Mouse (Mus musculus) kidney, embryonic 14.5 days (tissue): ENCODE measurements at regions not wholly inside any gene's neighbourhood (a gene's known extent, or its start where the extent isn't known, plus 50 kb on each side); places are given as distances from the start of the nearest gene placed in this dataset.

Experiments used
- ATAC-seq: fragments of 200-750 bp; cut with Nextera tagmentation; 2 replicates; pipeline ENCODE4 v1.8.0; 2017; ENCODE audit warnings: moderate number of reproducible peaks, mild to moderate bottlenecking, moderate TSS enrichment, moderate library complexity; ENCODE audit not compliant: low FRiP score, low TSS enrichment
- H3K27ac ChIP-seq: fragments of 300-500 bp; sonication (generic); 2 replicates; pipeline ENCODE4 v1.5.1; 2014; ENCODE audit warnings: low read depth, mild to moderate bottlenecking, low read length, moderate library complexity, mixed read lengths
- H3K27me3 ChIP-seq: fragments of 300-500 bp; sonication (generic); 2 replicates; pipeline ENCODE4 v1.6.1; 2014; ENCODE audit warnings: mild to moderate bottlenecking, low read length; ENCODE audit not compliant: control insufficient read depth, insufficient read depth
- H3K36me3 ChIP-seq: fragments of 300-500 bp; sonication (generic); 2 replicates; pipeline ENCODE4 v1.6.1; 2014; ENCODE audit warnings: low read length, mixed read lengths; ENCODE audit not compliant: control insufficient read depth, insufficient read depth
- H3K4me1 ChIP-seq: fragments of 300-500 bp; sonication (generic); 2 replicates; pipeline ENCODE4 v1.6.1; 2014; ENCODE audit warnings: low read length, mixed read lengths; ENCODE audit not compliant: control insufficient read depth, insufficient read depth
- H3K4me2 ChIP-seq: fragments of 300-500 bp; sonication (generic); replicated peaks from 2 replicates; pipeline ENCODE4 v1.6.1; 2014; ENCODE audit warnings: low read depth, mild to moderate bottlenecking, low read length
- H3K4me3 ChIP-seq: fragments of 300-500 bp; sonication (generic); 2 replicates; pipeline ENCODE4 v1.5.1; 2014; ENCODE audit warnings: mild to moderate bottlenecking, low read length
- H3K9ac ChIP-seq: fragments of 300-500 bp; sonication (generic); 2 replicates; pipeline ENCODE4 v1.6.1; 2014; ENCODE audit warnings: low read depth, mild to moderate bottlenecking, low read length, moderate library complexity
- H3K9me3 ChIP-seq: fragments of 300-500 bp; sonication (generic); 2 replicates; pipeline ENCODE4 v1.6.1; 2016; ENCODE audit warnings: low read length; ENCODE audit not compliant: control insufficient read depth
- WGBS: fragments of 180-500 bp; shearing (Covaris S2); extraction: QIAGEN DNeasy Blood & Tissue Kit; methylation state at CpG from one replicate; pipeline ENCODE4 v1.1.7; 2014; 5-methylcytosine and 5-hydroxymethylcytosine counted together

- Histone ChIP-seq H3K36me3 (no peaks in the 10 kb centered on the region), H3K27me3 (no peaks in the 10 kb centered on the region), H3K4me2 (no peak overlapping the region), H3K4me3 (no peak overlapping the region), H3K27ac (no peak overlapping the region), H3K9me3 (no peaks in the 10 kb centered on the region), H3K9ac (no peak overlapping the region), H3K4me1 (no peaks in the 10 kb centered on the region)
- WGBS: 76% methylated on average over 4 of the region's 4 CpGs
- ATAC-seq: no peak
Observed at GRCm38 (mm10) chr1:61050346-61050745, 72.6 kb downstream of the Icos start.

GRCm38 (mm10) chr1:61053676-61054075, 75.9 kb downstream of the Icos start:
- H3K4me2 ChIP-seq: no peak overlapping the region
- no peaks in the 10 kb centered on the region for H3K9me3 ChIP-seq
- WGBS: 34% methylated on average over 1 of the region's 1 CpGs
- H3K4me1 ChIP-seq: no peaks in the 10 kb centered on the region
- no peak for ATAC-seq
- no peak overlapping the region for H3K27ac ChIP-seq
- no peak overlapping the region for H3K9ac ChIP-seq
- H3K36me3 ChIP-seq: no peaks in the 10 kb centered on the region
- H3K27me3 ChIP-seq: no peaks in the 10 kb centered on the region
- H3K4me3 ChIP-seq: no peak overlapping the region

DNA sequence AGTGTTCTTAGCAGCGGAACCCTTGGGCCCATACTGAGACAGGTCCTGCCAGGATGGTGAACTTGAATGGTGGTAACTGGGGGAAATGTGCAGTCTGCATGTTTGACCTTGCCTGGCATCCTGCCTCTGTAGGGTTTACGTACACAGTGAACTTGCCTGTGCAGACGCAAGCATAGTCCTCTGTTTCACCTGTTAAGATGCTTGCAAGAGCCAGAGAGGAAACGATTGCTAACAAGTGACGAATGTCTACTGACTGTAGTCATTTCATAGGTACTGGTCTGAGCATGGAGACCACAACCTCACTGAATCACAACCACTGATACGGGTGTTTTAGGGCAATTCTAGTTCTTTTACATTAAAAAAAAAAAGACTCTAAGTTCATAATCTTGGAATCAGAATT, 76.7 kb downstream of the Icos start:
- no peak overlapping the region for H3K4me2 ChIP-seq
- no peak overlapping the region for H3K27ac ChIP-seq
- H3K36me3 ChIP-seq: no peaks in the 10 kb centered on the region
- H3K27me3 ChIP-seq: no peaks in the 10 kb centered on the region
- no peaks in the 10 kb centered on the region for H3K9me3 ChIP-seq
- no peak overlapping the region for H3K9ac ChIP-seq
- no peak for ATAC-seq
- H3K4me3 ChIP-seq: no peak overlapping the region
- no peaks in the 10 kb centered on the region for H3K4me1 ChIP-seq
- WGBS: 95% methylated on average over 6 of the region's 6 CpGs

GRCm38 (mm10) chr1:61055176-61055575, 77.4 kb downstream of the Icos start:
- 6% methylated on average over 8 of the region's 8 CpGs for WGBS
- no peak for ATAC-seq
- H3K27me3 ChIP-seq: no peaks in the 10 kb centered on the region
- H3K4me1 ChIP-seq: no peaks in the 10 kb centered on the region
- H3K9me3 ChIP-seq: no peaks in the 10 kb centered on the region
- no peak overlapping the region for H3K4me3 ChIP-seq
- no peak overlapping the region for H3K9ac ChIP-seq
- H3K4me2 ChIP-seq: peak overlapping the region; percentile 31; the same call in 1 of the 2 replicates
- no peak overlapping the region for H3K27ac ChIP-seq
- no peaks in the 10 kb centered on the region for H3K36me3 ChIP-seq

GRCm38 (mm10) chr1:61059910-61060536, 82.3 kb downstream of the Icos start:
- no peaks in the 10 kb centered on the region for H3K4me1 ChIP-seq
- no peaks in the 10 kb centered on the region for H3K9me3 ChIP-seq
- no peak overlapping the region for H3K9ac ChIP-seq
- no peaks in the 10 kb centered on the region for H3K36me3 ChIP-seq
- no peak for ATAC-seq
- H3K27ac ChIP-seq: no peak overlapping the region
- H3K4me3 ChIP-seq: no peak overlapping the region
- H3K27me3 ChIP-seq: no peaks in the 10 kb centered on the region
- 30% methylated on average over 11 of the region's 11 CpGs for WGBS
- no peak overlapping the region for H3K4me2 ChIP-seq

DNA sequence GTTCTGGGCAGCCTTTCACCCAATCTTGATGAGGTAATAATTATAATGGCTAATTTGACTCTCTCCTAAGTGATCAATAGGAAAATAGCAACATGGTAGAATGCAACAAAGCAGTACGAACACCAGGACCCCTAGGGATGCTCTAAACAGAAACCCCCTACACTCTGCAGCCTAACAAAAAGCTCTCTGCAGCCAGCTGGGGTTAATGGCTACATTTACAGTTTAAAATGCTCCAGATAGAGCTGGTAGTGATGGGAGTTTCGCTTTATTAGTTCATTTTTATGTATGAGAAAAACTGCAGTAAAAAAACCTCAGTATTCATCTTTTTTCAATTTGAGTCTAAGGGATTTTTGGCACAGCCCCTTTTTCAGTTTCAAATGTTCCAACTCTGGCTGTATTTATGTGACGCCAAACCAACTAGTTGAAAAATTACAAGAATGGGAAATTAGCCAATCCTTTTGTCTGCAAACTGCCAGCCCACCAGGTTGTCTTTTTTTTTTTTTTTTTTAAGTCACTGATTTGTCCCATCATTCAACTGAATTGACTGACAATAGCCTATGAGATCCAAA, 84.2 kb downstream of the Icos start:
- H3K27ac ChIP-seq: no peak overlapping the region

DNA sequence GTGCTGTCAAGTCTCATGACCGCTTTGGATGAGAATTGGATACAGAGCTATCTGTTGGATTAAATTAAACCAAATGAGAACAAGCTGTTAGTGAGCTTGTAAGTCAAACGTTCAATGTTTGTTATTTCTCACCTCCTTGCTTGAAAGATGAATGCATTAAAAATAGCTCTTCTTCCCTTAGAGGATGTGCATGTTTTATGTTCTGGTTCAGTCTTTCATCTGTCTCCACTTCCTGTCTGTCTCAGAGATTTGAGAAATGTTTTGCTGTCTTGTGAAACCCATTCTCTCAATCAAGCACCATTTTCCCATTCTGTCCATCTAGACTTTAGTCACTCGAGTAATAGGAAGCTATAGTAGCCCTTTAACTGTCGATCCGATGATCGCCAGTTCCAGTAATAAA, 90.4 kb downstream of the Icos start:
- Histone ChIP-seq H3K36me3 (no peaks in the 10 kb centered on the region), H3K4me1 (no peaks in the 10 kb centered on the region), H3K9me3 (no peaks in the 10 kb centered on the region), H3K4me3 (no peak overlapping the region), H3K27me3 (no peaks in the 10 kb centered on the region), H3K9ac (no peak overlapping the region), H3K27ac (no peak overlapping the region), H3K4me2 (no peak overlapping the region)
- 82% methylated on average over 6 of the region's 6 CpGs for WGBS
- no peak for ATAC-seq

More for the DNA sequence above, 84.2 kb downstream of the Icos start:
- H3K4me2 ChIP-seq: no peak overlapping the region
- H3K4me1 ChIP-seq: no peaks in the 10 kb centered on the region
- 77% methylated on average over 3 of the region's 3 CpGs for WGBS
- H3K9ac ChIP-seq: no peak overlapping the region
- H3K9me3 ChIP-seq: no peaks in the 10 kb centered on the region
- H3K4me3 ChIP-seq: no peak overlapping the region
- no peaks in the 10 kb centered on the region for H3K27me3 ChIP-seq
- ATAC-seq: no peak
- no peaks in the 10 kb centered on the region for H3K36me3 ChIP-seq

- Histone ChIP-seq H3K27me3 (no peaks in the 10 kb centered on the region), H3K4me2 (no peak overlapping the region), H3K9me3 (no peaks in the 10 kb centered on the region), H3K36me3 (no peaks in the 10 kb centered on the region), H3K4me1 (no peaks in the 10 kb centered on the region), H3K9ac (no peak overlapping the region), H3K27ac (no peak overlapping the region), H3K4me3 (no peak overlapping the region)
- 62% methylated on average over 2 of the region's 2 CpGs for WGBS
- no peak for ATAC-seq
Observed at GRCm38 (mm10) chr1:61074127-61074526, 96.4 kb downstream of the Icos start.

DNA sequence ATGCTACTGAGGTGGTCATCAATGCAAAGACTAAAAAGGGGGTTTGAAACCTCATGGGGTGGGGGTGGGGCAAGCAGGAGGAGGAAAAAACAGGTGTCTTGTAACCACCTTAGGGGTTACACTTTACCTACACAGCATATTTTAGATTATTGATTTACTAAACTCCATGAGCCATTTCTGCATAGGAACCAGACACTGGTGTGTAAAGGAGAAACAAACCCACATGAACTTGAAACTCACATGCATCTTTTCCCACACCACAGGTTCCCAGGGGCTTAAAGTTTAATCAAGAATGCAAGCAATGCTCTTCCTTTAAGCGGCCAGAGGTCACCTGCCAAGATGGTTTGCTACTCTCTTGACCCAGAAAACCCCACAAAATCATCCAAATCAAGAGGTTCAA, 97.6 kb downstream of the Icos start:
- no peak overlapping the region for H3K9ac ChIP-seq
- no peak overlapping the region for H3K4me3 ChIP-seq
- ATAC-seq: no peak
- no peaks in the 10 kb centered on the region for H3K36me3 ChIP-seq
- no peaks in the 10 kb centered on the region for H3K4me1 ChIP-seq
- no peak overlapping the region for H3K27ac ChIP-seq
- H3K27me3 ChIP-seq: no peaks in the 10 kb centered on the region
- no peak overlapping the region for H3K4me2 ChIP-seq
- 59% methylated on average over 1 of the region's 1 CpGs for WGBS
- H3K9me3 ChIP-seq: no peaks in the 10 kb centered on the region
